Mouse (Mus musculus): ENCODE measurements around the gene Slc25a18.

GRCm38 (mm10) chr6:120788904-120789303, 15.5 kb downstream of the Slc25a18 start:
- no peak for TF ChIP-seq POLR2A (IDR thresholded peaks at IDR 0.05; ENCODE audit: borderline replicate concordance, extremely low read depth, insufficient read depth, insufficient read length, poor library complexity, severe bottlenecking)
- no peak for TF ChIP-seq CTCF (IDR thresholded peaks at IDR 0.05; ENCODE audit: borderline replicate concordance, extremely low read depth, insufficient read depth, insufficient read length)

Data from brain, embryonic 14.5 days (tissue).